Mouse (Mus musculus): ENCODE measurements around the gene 1810013L24Rik.
"Not testable (repeated sequence)": the region's sequence is repeated elsewhere in the genome, so short reads cannot be mapped to it uniquely, and the experiment has no call there.

1810013L24Rik gene

DNA sequence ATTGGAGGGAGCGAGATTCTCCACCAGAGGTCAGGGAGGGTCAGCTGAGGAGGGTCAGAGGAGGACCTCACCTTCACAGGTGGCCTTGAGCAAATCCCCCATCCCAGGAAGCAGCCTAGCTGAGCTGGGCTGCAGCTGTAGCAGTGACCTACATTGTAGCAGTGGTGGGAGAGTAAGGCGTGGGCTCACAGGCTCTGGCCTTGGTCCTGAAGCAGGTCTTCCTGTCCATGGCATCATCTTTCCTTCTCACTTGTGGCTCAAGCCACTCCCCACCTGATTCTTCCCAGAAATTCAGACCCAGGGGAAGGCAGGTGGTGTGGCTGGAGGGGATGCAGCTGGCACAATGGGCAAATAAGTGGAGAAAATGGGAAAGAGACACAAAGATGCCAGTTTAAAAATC is 76.2 kb downstream of the 1810013L24Rik start:
- not testable (repeated sequence) for DNase-seq (ENCODE audit: low spot score)

All from left cerebral cortex, adult 11 months (tissue).